Mouse (Mus musculus) CH12.LX (cell line): ENCODE results near the gene Rab20.

Experiments
- BHLHE40 ChIP-seq: IDR thresholded peaks from 2 replicates; pipeline ENCODE4 v1.6.1; 2011; ENCODE audit warnings: mild to moderate bottlenecking, low read depth, low read length, improper control_type of control experiment
- CHD1 ChIP-seq: IDR thresholded peaks from 2 replicates; pipeline ENCODE4 v1.6.1; 2012; ENCODE audit warnings: low read depth, low read length, improper control_type of control experiment, inconsistent platforms
- CTCF ChIP-seq, 2 experiments: IDR thresholded peaks in 1 of 2; conservative IDR thresholded peaks in 1 of 2; 2 replicates each; pipeline ENCODE4 v1.5.1; 2011 to 2012; ENCODE audit warnings: low read depth in 2 of 2, low read length in 2 of 2, improper control_type of control experiment in 1 of 2, inconsistent platforms in 1 of 2, mild to moderate bottlenecking in 1 of 2, moderate library complexity in 1 of 2
- E2F4 ChIP-seq: IDR thresholded peaks from 2 replicates; pipeline ENCODE4 v1.6.1; 2011; ENCODE audit warnings: low read depth, low read length, improper control_type of control experiment; ENCODE audit not compliant: insufficient replicate concordance
- MAX ChIP-seq: IDR thresholded peaks from 2 replicates; pipeline ENCODE4 v1.6.1; 2011; ENCODE audit warnings: low read length, improper control_type of control experiment
- MEF2A ChIP-seq: IDR thresholded peaks from 2 replicates; pipeline ENCODE4 v1.6.1; 2014; ENCODE audit warnings: low read depth, mild to moderate bottlenecking, inconsistent platforms, low read length, improper control_type of control experiment, borderline replicate concordance
- POLR2A ChIP-seq: IDR thresholded peaks from 2 replicates; pipeline ENCODE4 v1.6.1; 2011; ENCODE audit warnings: low read depth, mild to moderate bottlenecking, improper control_type of control experiment, low read length
- USF1 ChIP-seq: IDR thresholded peaks from 2 replicates; pipeline ENCODE4 v1.6.1; 2014; ENCODE audit warnings: low read depth, mild to moderate bottlenecking, inconsistent platforms, low read length, improper control_type of control experiment
- ZKSCAN1 ChIP-seq: IDR thresholded peaks from 2 replicates; pipeline ENCODE4 v1.6.1; 2012; ENCODE audit warnings: low read depth, inconsistent platforms, low read length, improper control_type of control experiment, borderline replicate concordance
- ZMIZ1 ChIP-seq: IDR thresholded peaks from 2 replicates; pipeline ENCODE4 v1.6.1; 2012; ENCODE audit warnings: low read depth, mild to moderate bottlenecking, inconsistent platforms, low read length, improper control_type of control experiment

DNA sequence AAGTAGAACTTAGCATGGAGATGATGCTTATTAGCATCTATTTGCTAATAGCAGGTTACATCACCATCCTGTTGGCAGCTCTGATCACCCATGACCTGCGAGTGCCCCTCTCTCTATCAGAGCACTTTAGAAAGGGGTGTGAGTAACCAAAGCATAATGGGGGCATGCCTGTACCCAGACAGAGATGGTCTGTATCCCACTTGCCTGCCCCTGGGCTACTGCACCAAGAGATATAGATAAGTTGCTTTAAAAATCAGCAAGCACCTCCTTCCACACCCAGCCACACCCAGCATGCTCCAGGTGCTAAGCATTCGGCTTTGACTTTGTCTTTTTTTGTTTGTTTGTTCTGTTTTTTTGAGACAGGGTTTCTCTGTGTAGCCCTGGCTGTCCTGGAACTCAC, 2.6 kb downstream of the Rab20 start:
- TF ChIP-seq POLR2A, result no peak
- TF ChIP-seq CTCF (conservative IDR thresholded peaks at IDR 0.05 in 1 of 2, IDR thresholded peaks at IDR 0.05 in 1 of 2; ENCODE audit: low read depth in 2 of 2, low read length in 2 of 2), result no peak
- TF ChIP-seq BHLHE40, result no peak
- TF ChIP-seq CHD1, result no peak
- TF ChIP-seq ZKSCAN1, result no peak
- no peak for TF ChIP-seq USF1
- no peak for TF ChIP-seq ZMIZ1
- no peak for TF ChIP-seq MEF2A
- no peak for TF ChIP-seq MAX
- no peak for TF ChIP-seq E2F4
